Mouse (Mus musculus): Measurements from ENCODE around the gene Ccer2.
A peak's percentile ranks its signal among the peaks of the same experiment; 100 is the strongest.

- TF ChIP-seq EP300 (IDR thresholded peaks at IDR 0.05), result peak; percentile 79
- no peak for TF ChIP-seq CTCF (IDR thresholded peaks at IDR 0.05)
These were observed 47.0 kb downstream of the Ccer2 start for GRCm38 (mm10) chr7:28802846-28803588.
